23 mouse cellular contexts compared by ENCODE assay signal in the genomic region with DNA sequence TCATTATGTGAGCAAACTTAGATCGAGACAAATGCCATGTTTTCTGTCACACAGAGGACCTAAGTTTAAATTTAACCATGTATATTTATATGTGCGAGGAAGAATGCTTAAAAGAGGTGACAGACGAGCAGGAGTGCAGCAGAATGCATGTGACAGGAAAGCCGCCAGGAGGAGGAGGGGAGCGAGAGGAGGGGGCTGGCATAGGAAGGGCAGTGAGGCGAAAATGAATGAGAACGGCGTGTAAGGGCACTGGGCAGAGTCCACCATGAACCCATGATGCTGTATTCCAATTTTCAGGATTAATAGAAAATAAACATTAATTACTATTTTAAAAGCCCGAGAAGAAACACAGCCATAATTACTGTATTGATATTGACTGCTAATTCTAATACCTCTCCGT.
"Had no signal": no experiment of that assay in that cellular context is flagged by ENCODE, and none has a peak within 500 bp of the region (broad histone marks: within the 10 kb centered on the region; RNA-seq: fewer than 3 reads in every experiment).

No protein-coding gene starts in this region.

- H3K4me3 ChIP-seq: heart, adult 2 months; heart, embryonic 13.5 days; heart, embryonic 15.5 days; hindbrain, embryonic 13.5 days; hindbrain, embryonic 15.5 days; kidney, embryonic 15.5 days; limb, embryonic 13.5 days; limb, embryonic 15.5 days; liver, embryonic 12.5 days had no signal

- H3K36me3 ChIP-seq: heart, embryonic 13.5 days; heart, embryonic 15.5 days; hindbrain, embryonic 13.5 days; hindbrain, embryonic 15.5 days; kidney, embryonic 15.5 days; limb, embryonic 13.5 days; limb, embryonic 15.5 days; liver, embryonic 12.5 days had no signal

- H3K4me2 ChIP-seq: heart, embryonic 11.5 days; heart, embryonic 13.5 days; heart, embryonic 15.5 days; hindbrain, embryonic 13.5 days; hindbrain, embryonic 15.5 days; kidney, embryonic 15.5 days; limb, embryonic 13.5 days; limb, embryonic 15.5 days; liver, embryonic 12.5 days had no signal

- H3K27ac ChIP-seq: heart, adult 2 months; heart, embryonic 13.5 days; heart, embryonic 15.5 days; hindbrain, embryonic 13.5 days; hindbrain, embryonic 15.5 days; hindbrain, postnatal 0 days; kidney, embryonic 15.5 days; limb, embryonic 13.5 days; limb, embryonic 15.5 days; liver, embryonic 12.5 days; liver, embryonic 14.5 days had no signal

- ATAC-seq: hindbrain, postnatal 0 days; intestine, embryonic 16.5 days; liver, embryonic 12.5 days had no signal

- H3K9me3 ChIP-seq: heart, embryonic 13.5 days; heart, embryonic 15.5 days; hindbrain, embryonic 15.5 days; kidney, embryonic 15.5 days; limb, embryonic 15.5 days; liver, embryonic 12.5 days had no signal

- DNase-seq: gastrocnemius, postnatal 14 days; gastrocnemius, postnatal 36 days; heart, adult 11 months; heart, adult 2 months; heart, postnatal 14 days; heart, postnatal 36 days; kidney, adult 11 months; kidney, postnatal 10 days; layer of hippocampus, adult 9-11 months; layer of hippocampus, postnatal 36 days; left cerebral cortex, postnatal 4 days had no signal

- H3K27me3 ChIP-seq: heart, embryonic 15.5 days; hindbrain, embryonic 15.5 days; kidney, embryonic 15.5 days; limb, embryonic 13.5 days; limb, embryonic 15.5 days had no signal

- H3K9ac ChIP-seq: heart, embryonic 13.5 days; heart, embryonic 15.5 days; hindbrain, embryonic 13.5 days; hindbrain, embryonic 15.5 days; kidney, embryonic 15.5 days; limb, embryonic 13.5 days; limb, embryonic 15.5 days; liver, embryonic 12.5 days; liver, embryonic 14.5 days had no signal
